Mouse (Mus musculus): ENCODE measurements around the gene Urad. TPM values are rescaled to one million over a fixed set of nuclear protein-coding genes. Genes with fewer than 3 reads are reported as not detected.
A peak's percentile ranks its signal among the peaks of the same experiment; 100 is the strongest.

Gene Urad
- polyA plus RNA-seq, 1 experiment from 2014 or later, result 0.41 TPM

- no peak for ATAC-seq (ENCODE audit: insufficient read depth, low FRiP score, low read depth)
- H3K27ac ChIP-seq, result no peak overlapping the region
- no peaks in the 10 kb centered on the region for H3K4me1 ChIP-seq
- H3K4me2 ChIP-seq, result no peak overlapping the region
- H3K27me3 ChIP-seq (replicated peaks), result peaks cover 57% of the 10 kb centered on the region
- no peak overlapping the region for H3K9ac ChIP-seq
- no peaks in the 10 kb centered on the region for H3K36me3 ChIP-seq
- H3K4me3 ChIP-seq (replicated peaks), result no peak overlapping the region
- no peaks in the 10 kb centered on the region for H3K9me3 ChIP-seq
These were observed 2.6 kb downstream of the Urad start for GRCm38 (mm10) chr5:147319653-147320052.

GRCm38 (mm10) chr5:147317991-147318390 is 4.2 kb downstream of the Urad start:
- Histone ChIP-seq H3K4me2 (no peak overlapping the region), H3K27me3 (replicated peaks) (peaks cover 74% of the 10 kb centered on the region), H3K9ac (no peak overlapping the region), H3K4me1 (no peaks in the 10 kb centered on the region), H3K4me3 (replicated peaks) (no peak overlapping the region), H3K36me3 (no peaks in the 10 kb centered on the region), H3K9me3 (no peaks in the 10 kb centered on the region), H3K27ac (no peak overlapping the region)
- no peak for ATAC-seq (ENCODE audit: insufficient read depth, low FRiP score, low read depth)
- 31% methylated on average over 7 of the region's 7 CpGs for WGBS

GRCm38 (mm10) chr5:147317321-147317720 is 4.9 kb downstream of the Urad start:
- ATAC-seq (ENCODE audit: insufficient read depth, low FRiP score, low read depth), result no peak
- Histone ChIP-seq H3K4me1 (no peaks in the 10 kb centered on the region), H3K9me3 (no peaks in the 10 kb centered on the region), H3K36me3 (no peaks in the 10 kb centered on the region), H3K9ac (no peak overlapping the region), H3K4me2 (no peak overlapping the region), H3K4me3 (replicated peaks) (no peak overlapping the region), H3K27me3 (replicated peaks) (peaks cover 75% of the 10 kb centered on the region), H3K27ac (no peak overlapping the region)
- WGBS, result 6% methylated on average over 7 of the region's 7 CpGs

GRCm38 (mm10) chr5:147315432-147316075 is 6.7 kb downstream of the Urad start:
- Histone ChIP-seq H3K9me3 (no peaks in the 10 kb centered on the region), H3K9ac (no peak overlapping the region), H3K4me1 (no peaks in the 10 kb centered on the region), H3K4me2 (peak overlapping the region; percentile 23), H3K4me3 (replicated peaks) (peak overlapping the region; percentile 17), H3K27ac (no peak overlapping the region), H3K27me3 (replicated peaks) (peaks cover 87% of the 10 kb centered on the region), H3K36me3 (no peaks in the 10 kb centered on the region)
- 1% methylated on average over 25 of the region's 25 CpGs for WGBS
- no peak for ATAC-seq (ENCODE audit: insufficient read depth, low FRiP score, low read depth)

- peak overlapping the region; percentile 17 for H3K4me3 ChIP-seq (replicated peaks)
- peaks cover 92% of the 10 kb centered on the region for H3K27me3 ChIP-seq (replicated peaks)
- H3K9me3 ChIP-seq, result no peaks in the 10 kb centered on the region
- no peaks in the 10 kb centered on the region for H3K4me1 ChIP-seq
- peak overlapping the region; percentile 23 for H3K4me2 ChIP-seq
- no peak overlapping the region for H3K27ac ChIP-seq
- H3K9ac ChIP-seq, result no peak overlapping the region
- no peaks in the 10 kb centered on the region for H3K36me3 ChIP-seq
- no peak for ATAC-seq (ENCODE audit: insufficient read depth, low FRiP score, low read depth)
- 2% methylated on average over 39 of the region's 39 CpGs for WGBS
These were observed 7.4 kb downstream of the Urad start for GRCm38 (mm10) chr5:147314646-147315431.

GRCm38 (mm10) chr5:147312830-147313685 is 9.2 kb downstream of the Urad start:
- H3K4me3 ChIP-seq (replicated peaks), result no peak overlapping the region
- no peak overlapping the region for H3K4me2 ChIP-seq

GRCm38 (mm10) chr5:147309786-147310185 is 12.5 kb downstream of the Urad start:
- WGBS, result 5% methylated on average over 2 of the region's 2 CpGs
- H3K4me2 ChIP-seq, result no peak overlapping the region
- H3K27me3 ChIP-seq (replicated peaks), result peaks cover 95% of the 10 kb centered on the region
- H3K4me3 ChIP-seq (replicated peaks), result no peak overlapping the region
- no peak for ATAC-seq (ENCODE audit: insufficient read depth, low FRiP score, low read depth)
- no peak overlapping the region for H3K9ac ChIP-seq
- no peak overlapping the region for H3K27ac ChIP-seq
- no peaks in the 10 kb centered on the region for H3K9me3 ChIP-seq
- peaks cover 17% of the 10 kb centered on the region for H3K4me1 ChIP-seq
- no peaks in the 10 kb centered on the region for H3K36me3 ChIP-seq

More at GRCm38 (mm10) chr5:147312830-147313685, 9.2 kb downstream of the Urad start:
- Histone ChIP-seq H3K9ac (no peak overlapping the region), H3K9me3 (no peaks in the 10 kb centered on the region), H3K4me1 (no peaks in the 10 kb centered on the region), H3K27ac (no peak overlapping the region), H3K36me3 (no peaks in the 10 kb centered on the region), H3K27me3 (replicated peaks) (peaks cover 97% of the 10 kb centered on the region)
- 1% methylated on average over 27 of the region's 27 CpGs for WGBS
- ATAC-seq (ENCODE audit: insufficient read depth, low FRiP score, low read depth), result no peak

- ATAC-seq (ENCODE audit: insufficient read depth, low FRiP score, low read depth), result no peak
- Histone ChIP-seq H3K4me2 (no peak overlapping the region), H3K27ac (no peak overlapping the region), H3K36me3 (no peaks in the 10 kb centered on the region), H3K9me3 (no peaks in the 10 kb centered on the region), H3K4me3 (replicated peaks) (no peak overlapping the region), H3K27me3 (replicated peaks) (peaks cover 96% of the 10 kb centered on the region), H3K4me1 (peaks cover 19% of the 10 kb centered on the region), H3K9ac (no peak overlapping the region)
- 12% methylated on average over 9 of the region's 9 CpGs for WGBS
These were observed 13.8 kb downstream of the Urad start for GRCm38 (mm10) chr5:147308451-147308850.

GRCm38 (mm10) chr5:147307398-147307785 is 14.8 kb downstream of the Urad start:
- peaks cover 19% of the 10 kb centered on the region for H3K4me1 ChIP-seq
- H3K9me3 ChIP-seq, result no peaks in the 10 kb centered on the region
- peaks cover 96% of the 10 kb centered on the region for H3K27me3 ChIP-seq (replicated peaks)
- no peak overlapping the region for H3K9ac ChIP-seq
- H3K27ac ChIP-seq, result no peak overlapping the region
- under 1% methylated on average over 12 of the region's 12 CpGs for WGBS
- 0 out of 2 replicates have a peak, but pooled peaks have one; percentile 14 for ATAC-seq (ENCODE audit: insufficient read depth, low FRiP score, low read depth)
- peak overlapping the region; percentile 36; the same call in 1 of the 2 replicates for H3K4me3 ChIP-seq (replicated peaks)
- no peaks in the 10 kb centered on the region for H3K36me3 ChIP-seq
- no peak overlapping the region for H3K4me2 ChIP-seq

- ATAC-seq (ENCODE audit: insufficient read depth, low FRiP score, low read depth), result peak; percentile 40; the same call in 1 of the 2 replicates
- Histone ChIP-seq H3K9me3 (no peaks in the 10 kb centered on the region), H3K36me3 (no peaks in the 10 kb centered on the region), H3K27ac (peak within 1 kb of the TSS; percentile 11; the same call in 1 of the 2 replicates), H3K4me3 (replicated peaks) (peak within 1 kb of the TSS; percentile 36), H3K4me2 (peak within 1 kb of the TSS; percentile 40), H3K4me1 (peaks cover 19% of the 10 kb centered on the region), H3K9ac (no peak within 1 kb of the TSS), H3K27me3 (replicated peaks) (peaks cover 97% of the 10 kb centered on the region)
- WGBS, result under 1% methylated on average over 61 of the region's 63 CpGs
These were observed 15.4 kb downstream of the Urad start, which contains the start of gene Cdx2 for GRCm38 (mm10) chr5:147306638-147307397. TSS of gene Cdx2 (minus strand) at chr5:147307270.
